Mouse (Mus musculus) kidney, adult 9 months (tissue): ENCODE results near the gene Manba.
"Not testable (repeated sequence)": the region's sequence is repeated elsewhere in the genome, so short reads cannot be mapped to it uniquely, and the experiment has no call there.

ENCODE experiments used
- DNase-seq: peaks from one replicate; pipeline ENCODE4 v3.0.0; 2022

Manba gene

DNA sequence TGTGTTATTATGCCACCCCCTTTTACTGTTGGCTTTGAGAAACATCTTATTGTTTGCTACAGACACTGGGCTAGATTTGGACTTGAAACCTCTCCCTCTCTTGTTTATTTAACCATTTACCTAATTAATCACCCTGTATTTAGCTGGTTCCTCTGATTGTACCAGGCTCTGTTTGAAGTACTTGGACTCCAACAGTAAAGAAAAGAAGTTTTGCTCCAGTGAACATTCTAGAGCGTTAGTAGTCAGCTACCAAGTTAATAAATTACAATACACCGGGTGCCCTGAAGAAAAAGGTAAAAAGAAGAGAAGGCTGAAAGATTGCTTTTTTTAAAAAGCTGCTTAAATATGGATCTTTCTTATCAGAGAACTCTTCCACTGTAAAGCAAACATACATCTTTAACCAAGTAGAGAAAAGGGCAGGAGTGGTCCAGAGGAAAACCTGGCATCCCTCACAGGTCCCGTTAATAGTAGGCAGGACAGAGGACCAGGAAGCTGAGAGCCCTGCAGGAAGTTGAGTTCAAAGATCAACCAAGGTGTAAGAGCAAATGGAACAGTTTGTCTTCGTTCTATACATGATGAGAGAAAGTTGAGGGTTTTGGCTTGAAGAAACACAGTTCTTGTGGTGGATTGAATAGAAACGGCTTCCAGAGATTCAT is 4.6 kb downstream of the Manba start:
- DNase-seq, result peak; percentile 81

DNA sequence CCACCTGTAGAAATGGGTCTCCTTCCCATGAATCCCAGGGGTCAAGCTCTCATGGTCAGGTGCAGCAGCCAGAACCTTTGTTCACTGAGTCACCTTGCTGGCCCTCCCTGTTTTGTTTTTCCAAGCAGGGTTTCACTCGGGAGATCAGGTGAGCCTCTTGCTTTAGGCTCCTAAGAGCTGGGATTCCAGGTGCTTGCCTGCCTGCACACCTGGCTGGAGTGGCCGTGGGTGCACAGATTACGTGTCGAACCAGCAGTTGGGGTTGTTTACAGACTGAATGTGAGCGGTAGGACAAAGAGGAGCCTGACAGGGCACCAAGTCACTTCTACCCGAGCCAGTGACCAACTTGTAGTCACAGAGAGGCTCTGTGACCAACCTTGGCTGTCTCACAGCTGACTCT is 5.7 kb downstream of the Manba start:
- DNase-seq, result no peak

DNA sequence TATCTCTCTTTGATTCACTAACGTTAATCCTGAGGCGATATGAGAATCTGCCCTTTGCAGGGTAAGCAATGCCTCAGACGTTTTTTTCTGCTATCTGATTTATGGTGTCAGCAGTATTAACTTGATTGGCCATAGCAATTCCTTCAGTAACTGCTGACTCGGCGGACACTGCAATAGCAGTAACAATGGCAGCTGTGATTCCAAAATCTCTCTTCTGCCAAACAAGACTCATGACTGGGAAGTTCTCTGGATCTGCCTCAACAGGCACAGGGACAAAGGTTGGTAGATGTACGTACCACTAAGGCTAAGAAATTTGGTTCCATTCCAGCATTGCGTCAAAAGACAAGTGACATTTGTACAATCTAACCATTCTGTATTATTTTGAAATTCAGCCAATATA is 7.9 kb downstream of the Manba start:
- DNase-seq, result peak; percentile 73

DNA sequence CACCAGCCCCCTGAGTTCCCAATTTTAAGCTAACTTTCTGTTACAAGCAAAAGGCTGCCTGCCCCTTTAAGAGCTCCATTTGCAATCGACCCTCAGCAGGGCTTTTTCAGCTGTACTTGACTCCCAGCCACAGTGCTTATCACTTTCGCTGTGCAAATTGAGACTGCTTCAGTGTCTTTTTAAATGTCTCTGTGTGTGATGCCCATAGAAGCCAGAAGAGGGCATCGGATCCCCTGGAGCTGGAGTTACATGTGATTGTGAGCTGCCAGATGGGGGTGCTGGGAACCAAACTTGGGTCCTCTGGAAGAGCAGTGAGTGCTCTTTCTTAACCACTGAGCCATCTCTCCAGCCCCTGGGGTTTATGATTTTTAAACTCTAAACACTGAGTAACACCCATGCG is 12.5 kb downstream of the Manba start:
- DNase-seq, result not testable (repeated sequence)

DNA sequence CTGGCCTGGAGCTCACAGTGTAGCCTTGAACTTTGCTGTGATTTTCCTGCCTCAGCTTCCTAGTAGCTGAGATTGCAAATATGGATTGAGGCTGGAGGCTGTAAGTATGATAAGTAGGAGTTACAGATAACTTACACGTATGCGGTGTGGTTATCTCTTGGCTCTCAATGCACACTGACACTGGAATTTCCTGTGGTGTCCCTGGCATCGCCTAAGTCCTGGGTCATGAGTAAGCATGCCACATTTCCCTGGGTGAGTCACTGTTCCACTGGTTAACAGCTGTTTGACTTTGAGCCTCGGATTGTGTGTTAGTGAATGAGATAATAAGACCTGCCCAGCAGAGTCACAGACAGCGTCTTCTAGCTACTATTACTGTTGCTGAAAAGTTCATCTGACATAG is 13.5 kb downstream of the Manba start:
- DNase-seq, result no peak

DNA sequence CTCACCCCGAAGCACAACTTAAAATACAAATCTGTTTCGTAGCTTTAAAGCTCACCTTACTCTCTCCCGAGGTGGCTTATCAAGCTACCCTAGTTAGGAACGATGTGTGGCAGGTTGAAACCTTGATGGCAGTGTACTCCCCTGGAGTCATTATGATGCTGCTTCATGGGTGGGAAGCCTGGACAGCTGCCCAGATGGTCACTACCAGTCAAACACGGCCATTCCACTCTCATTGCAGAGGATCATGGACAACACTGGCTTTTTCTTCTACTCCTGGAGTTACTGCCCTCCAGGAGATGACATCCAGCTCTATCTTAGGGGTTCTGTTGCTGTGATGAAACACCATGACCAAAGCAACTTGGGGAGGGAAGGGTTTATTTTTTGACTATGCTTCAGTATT is 17.7 kb downstream of the Manba start:
- DNase-seq, result no peak

DNA sequence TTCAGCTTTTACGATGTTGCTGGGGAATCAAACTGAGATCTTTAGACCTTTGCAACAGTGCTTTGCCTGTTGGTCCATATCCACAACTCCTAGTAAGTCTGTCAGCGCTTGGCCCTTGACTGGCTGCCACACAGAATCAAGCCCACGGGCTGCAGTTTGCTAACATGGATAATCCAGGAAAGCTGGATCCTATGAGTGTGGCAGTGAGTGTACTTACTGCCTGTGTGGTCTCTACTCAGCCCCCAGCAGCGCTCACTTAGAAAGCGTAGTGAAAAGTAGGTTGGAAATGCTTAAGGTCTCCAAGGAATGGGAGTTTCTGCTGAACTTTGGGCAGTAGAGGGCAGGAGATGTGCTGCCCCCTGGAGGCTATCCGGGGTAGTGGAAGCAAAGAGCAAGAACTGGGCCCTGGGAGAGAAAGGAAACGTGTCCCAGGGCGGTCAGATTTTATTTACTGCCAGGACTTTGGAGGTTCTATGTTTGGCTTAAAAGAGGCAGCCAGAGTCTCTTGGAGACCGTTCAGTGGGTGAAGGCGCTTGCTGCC is 20.0 kb downstream of the Manba start:
- DNase-seq, result peak; percentile 89

DNA sequence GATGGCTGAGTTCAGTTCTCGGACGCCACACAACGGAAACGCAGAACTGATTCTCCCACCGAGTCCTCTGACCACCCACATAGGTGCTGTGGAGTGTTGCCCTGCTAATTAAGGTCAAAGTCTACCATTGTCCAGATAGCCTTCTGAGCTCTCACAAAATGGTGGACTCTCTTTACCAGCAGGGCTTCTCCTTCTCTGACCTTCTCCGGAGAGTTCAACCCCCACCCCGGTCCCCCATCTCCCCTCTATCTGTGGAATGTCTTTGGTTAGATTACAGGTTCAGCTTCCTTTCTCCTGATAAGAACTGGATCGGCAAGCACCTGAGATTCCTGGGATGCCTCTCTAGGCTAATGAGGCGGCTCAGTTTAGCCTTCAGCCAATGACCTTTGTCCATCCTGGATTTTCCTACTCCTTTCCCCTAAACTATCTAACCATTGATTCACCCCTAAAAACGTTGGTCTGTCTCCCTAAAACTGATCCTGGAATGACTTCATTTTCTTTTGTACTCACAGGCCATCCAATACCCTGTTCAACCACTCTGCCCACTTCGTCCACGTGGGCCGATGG is 20.6 kb downstream of the Manba start:
- DNase-seq, result peak; percentile 51

DNA sequence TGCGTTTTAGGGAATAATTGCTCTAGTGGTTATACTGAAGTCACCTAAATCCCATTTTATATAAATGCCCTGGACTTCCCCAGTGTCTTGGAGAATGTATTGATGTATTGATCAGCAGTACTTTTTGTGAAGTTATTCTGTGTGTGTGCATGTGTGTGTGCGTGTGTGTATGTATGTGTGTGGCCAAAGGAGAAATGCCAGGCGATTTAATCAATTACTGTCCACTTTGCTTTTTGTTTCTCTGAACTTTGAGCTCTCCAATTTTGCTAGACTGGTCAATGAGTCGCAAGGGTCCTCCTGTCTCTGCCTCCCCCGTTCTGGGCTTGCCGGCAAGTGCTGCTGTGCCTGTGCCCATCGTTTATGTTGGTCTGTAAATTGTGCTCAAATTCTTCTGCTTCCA is 22.1 kb downstream of the Manba start:
- no peak for DNase-seq

DNA sequence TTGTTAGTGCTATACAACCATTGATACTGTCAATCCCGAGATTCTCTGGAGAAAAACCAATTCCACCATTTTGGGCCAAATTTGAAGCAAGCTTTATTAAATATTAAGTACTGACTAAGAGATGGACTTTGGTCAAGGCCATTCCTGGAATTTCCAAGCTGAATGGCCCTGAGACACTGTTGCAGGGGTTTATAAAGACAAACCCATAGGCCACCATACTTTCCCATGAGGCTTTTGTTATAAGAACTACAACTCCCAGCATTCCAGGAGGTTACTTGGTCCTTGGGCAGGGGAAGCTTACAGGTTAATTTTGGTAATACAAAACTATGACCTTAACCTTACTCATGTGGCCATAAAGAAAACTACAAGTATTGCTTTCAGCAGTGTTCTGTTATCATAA is 22.8 kb downstream of the Manba start:
- DNase-seq, result peak; percentile 82

DNA sequence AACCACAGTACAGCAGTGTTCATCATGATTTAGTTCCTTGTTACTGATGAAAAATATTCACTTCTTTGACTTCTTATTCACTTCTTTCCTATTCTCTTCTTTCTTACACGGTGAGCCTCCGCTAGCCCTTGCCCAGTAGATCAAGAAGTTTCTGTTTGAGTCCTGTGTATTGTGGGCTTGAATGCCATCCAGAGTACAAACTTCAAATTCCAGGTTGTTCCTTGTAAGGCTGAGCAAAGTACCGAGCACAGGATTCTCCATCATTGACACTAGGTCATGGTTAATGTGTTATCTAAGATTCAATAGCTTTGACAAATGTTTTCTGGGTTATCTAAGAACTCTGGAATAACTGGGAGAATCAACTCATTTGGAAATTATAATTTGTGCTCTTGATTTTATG is 25.0 kb downstream of the Manba start:
- peak; percentile 90 for DNase-seq

DNA sequence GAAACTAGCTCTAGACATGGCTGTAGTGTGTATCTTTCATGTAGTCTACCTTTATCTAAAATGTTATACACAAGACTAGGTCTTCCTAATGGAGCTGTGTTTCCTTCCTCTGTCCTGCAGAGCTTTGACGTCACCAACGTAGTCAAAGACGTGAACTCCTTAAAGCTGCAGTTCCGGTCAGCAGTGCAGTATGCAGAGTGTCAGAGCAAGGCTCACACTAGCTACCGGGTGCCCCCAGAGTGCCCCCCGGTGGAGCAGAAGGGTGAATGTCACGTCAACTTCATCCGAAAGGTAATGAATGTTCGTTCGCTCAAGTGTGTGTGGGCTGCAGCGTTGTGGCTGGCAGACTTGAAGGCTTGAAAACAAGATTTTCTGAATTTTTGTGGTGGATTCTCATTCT is 26.3 kb downstream of the Manba start:
- no peak for DNase-seq

DNA sequence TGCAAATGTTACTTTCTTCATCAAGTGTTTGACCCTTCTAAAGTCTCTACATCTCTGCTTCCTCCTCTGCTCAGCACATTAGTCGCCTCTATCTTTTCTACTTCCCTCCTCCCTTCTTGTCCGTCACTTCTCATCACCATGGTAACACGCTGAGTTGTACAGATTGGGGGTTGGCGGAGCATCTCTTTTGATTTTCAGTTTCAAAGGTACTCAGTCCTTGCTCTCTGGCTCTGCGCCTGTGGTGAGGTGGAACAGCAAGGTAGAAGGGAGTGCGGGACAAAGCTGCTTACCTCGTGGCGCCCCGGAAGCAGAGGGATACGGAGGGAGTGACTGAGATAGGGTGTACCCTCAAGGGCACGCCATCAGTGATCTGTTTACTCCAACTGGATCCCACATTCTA is 27.9 kb downstream of the Manba start:
- DNase-seq, result no peak

DNA sequence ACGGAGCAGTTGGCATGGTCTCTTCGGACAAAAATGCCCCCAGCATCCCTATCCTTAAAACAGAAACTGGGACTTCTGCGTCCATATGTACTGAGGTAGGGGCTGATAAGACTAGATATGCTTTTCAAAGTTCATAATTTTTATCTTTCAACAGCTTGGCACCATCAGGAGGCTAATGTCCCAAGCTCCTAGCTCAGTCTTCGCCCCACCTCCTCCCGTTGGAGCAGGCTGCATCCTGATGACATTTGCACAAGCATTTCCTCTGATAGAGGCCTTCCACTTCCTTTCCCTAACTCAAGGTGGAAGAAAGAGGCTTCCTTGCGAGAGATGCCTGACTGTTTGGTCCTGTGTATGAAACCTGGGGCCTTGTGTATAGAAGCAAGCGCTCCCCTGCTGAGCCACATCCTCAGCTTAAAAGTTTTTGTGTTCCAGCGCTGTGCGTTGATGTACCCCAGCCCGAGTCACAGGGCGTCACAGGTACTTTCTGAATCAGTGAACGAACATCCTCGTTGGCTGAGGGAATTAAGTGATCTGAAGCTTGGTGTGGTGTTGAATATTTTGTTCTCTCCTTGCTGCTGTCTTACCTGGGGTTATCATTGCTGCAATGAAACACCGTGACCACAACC is 28.5 kb downstream of the Manba start:
- DNase-seq, result no peak

DNA sequence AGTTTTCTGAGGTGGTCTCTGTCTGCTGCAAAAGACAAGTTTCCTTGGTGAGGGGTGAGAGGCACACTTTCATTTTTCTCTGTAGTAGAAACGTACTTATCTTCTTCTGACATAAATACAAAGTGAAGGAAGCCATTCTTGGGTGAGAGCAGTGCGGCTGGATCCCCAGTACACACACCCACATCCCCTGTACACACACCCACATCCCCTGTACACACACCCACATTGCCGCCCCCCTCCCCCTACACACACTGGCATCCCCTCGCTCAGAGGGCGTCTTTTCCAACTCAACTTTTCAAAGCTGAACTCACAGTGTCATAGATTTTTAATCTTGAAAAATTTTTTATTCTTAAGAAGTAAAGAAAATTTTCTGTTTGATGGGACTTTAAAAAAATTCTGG is 29.8 kb downstream of the Manba start:
- no peak for DNase-seq

DNA sequence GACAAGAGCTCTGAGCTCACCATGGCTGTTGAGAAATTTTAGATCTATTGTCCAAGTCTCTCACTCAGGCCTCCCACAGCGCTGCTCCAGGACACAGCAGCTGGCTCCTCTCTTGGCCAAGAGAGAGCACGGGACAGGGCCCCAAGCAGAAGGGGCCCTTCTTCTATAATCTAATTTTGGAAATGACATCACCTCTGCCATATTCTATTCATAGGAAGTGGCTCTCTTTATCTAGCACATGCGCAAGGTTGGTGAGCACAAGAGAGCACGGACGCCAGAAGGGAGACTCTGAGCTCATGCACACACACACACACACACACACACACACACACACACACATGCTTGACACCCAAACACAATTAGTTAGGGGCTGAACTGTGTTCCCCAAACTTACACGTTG is 31.5 kb downstream of the Manba start:
- no peak for DNase-seq

DNA sequence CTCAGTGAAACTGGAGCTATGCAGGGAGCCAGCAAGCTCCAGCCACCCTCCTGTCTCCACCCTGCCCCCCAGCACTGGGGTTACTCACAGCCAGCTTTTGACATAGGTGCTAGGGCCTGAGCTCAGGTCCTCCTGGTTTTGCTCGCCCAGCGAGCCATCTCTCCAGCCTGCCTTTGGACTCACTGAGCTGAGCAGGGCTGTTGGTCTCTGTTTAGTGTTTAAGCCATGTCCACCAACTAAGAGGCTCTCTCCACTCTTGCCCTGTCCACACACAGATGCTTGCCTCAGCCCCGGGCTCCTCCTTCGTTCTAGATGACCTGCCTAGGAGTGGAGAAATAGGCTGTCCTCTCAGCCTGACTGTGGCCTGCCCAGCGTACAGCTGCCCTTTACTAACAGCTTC is 33.5 kb downstream of the Manba start:
- DNase-seq, result no peak

DNA sequence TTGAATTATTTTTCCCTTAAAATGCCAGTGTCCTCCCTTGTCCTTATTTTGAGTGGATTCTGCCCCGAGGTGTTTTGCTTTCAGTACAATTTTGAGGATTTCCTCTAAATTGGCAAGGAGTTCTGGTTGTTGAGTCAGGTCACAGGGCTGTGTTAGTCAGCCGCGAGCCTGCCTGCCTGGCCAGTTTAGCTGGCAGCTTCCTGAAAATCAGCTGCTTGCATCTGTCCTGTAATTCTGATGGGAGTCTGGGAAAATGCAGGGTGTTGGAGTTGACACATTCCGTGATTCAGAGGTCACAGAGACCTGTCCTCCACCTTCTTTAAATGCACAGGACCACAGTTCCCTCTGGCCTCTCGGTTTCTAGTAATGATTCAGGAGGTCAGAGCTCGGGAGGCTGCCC is 34.2 kb downstream of the Manba start:
- DNase-seq, result no peak

DNA sequence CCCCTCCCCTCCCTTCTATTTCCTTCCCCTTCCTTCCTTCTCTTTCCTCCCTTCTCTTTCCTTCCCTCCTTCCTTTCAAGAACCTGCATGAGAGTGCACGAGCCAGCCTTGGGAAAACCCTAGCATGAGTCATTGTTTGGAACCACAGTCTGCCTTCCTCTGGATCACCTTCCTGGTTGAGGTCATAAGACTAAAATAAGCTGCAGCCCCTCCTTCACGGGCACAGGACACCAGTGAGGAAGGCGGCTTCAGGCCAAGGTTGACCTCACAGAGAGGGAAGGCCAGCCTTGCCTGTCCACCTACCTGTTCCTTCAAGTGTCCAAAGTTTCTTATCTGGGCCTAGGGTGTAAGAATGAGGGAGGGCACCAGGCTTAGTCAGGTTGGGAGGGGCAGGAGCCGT is 36.6 kb downstream of the Manba start:
- peak; percentile 78 for DNase-seq

DNA sequence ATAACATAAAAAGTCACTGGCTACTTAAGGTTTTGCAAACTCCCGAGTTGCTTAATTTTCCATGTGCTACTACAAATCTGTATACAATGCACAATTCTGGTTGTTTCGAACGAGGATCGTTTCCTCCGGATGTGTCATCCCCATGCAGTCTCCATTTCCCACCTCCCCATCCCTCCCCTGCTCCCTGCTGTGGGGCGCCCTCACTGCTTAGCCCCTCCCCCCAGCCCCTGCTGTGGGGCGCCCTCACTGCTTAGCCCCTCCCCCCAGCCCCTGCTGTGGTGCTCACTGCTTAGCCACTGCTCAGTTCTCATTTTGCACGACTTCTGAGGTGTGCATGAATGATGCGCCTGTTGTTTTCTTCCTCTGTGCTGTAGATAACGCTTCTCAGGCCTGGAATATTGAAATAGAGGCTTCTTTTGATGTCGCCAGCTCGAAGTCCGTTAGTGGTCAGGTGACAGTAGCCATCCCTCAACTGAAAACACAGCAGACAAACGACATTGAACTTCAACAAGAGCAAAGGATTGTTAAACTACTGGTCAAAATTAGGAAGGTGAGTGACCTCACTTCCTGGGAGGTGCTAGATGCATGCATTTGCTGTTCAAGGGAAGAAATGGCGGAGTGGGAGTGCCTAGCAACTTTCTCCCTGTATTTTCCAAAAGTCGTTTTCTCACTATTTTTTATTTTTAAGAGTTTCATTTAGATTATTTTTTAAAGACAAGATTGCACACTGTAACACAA is 37.4 kb downstream of the Manba start:
- no peak for DNase-seq

DNA sequence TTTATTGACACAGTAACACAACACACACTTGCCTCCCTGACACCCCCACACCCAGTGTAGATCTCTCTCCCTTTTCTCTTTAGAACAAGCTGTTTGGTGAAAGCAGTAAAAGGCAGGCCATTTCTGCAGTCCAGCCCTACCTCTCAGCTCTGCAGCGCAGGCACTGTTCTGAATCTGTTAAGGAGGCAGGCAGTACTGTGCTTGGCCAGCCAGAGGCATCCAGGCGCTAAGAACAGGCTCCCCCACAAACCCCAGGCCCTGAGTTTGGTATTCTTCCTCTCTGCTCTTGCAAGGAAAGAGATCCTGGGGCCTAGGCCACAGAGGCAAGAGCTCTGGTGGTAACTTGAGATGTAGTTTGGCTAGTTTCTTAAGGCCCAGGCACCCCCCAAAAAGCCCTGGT is 39.5 kb downstream of the Manba start:
- not testable (repeated sequence) for DNase-seq

DNA sequence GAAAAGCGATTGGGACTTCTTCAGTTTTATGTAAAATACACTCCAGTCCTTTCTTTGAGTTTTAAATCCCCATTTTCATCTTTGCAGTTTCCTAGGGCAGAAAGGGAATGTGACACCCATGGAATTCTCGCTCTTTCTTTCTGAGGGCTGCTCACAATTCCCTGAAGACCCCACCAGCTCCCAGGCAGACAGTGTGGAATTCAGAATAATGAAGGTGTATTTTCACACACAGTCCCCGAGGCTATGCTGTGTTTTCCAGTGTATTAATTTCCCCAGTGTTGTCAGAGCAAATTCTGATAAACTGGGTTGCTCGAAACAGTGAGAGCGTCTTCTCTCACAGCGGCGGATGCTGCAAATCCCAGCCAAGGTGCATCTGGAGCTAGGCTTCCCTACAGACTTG is 44.3 kb downstream of the Manba start:
- DNase-seq, result no peak

DNA sequence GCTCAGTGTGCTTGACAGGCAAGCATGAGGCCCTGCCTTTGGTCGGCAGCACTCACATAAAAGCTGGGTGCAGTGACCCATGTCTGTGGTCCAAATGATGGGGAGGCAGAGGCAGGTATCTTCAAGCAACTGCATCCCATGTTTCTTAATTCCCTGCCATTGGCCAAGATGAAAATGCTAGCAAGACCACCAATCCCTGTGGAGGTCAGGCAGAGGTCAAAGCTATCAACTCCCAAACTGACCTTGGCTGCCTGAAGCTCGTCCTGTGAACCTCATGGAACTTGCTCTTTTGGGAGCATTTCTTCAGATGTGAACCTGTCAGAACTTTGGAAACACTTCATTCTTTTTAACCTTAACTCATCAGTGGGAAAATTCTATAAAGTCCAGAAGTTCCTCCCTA is 46.4 kb downstream of the Manba start:
- DNase-seq, result no peak

DNA sequence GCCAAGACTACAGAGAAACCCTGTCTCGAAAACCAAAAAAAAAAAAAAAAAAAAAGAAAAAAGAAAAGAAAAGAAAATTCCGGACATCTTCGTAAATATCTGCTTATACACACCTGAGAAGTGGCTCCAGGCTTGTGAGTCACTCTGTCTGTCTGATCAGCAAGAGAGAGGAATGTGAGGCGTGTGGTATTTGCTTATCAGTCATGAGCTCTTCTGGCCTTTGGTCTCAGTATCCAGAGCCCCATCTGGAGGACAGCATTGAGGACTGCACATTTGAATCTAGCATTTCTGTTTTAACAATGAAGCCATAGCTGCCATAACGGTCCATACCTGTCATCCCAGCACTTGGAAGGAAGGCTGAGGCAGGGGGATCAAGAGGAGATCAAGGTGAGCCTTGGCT is 48.7 kb downstream of the Manba start:
- no peak for DNase-seq
